Comparison of ENCODE assay signal across 26 mouse cellular contexts in genomic region chr6:88747296-88748040, GRCm38 (mm10). TPM values are rescaled to one million over a fixed set of nuclear protein-coding genes. Genes with fewer than 3 reads are reported as not detected.
DNase-seq lines count a peak whose midpoint lies in the region; ATAC-seq and TF ChIP-seq lines count a peak whose summit lies in the region.
"Had no signal": no experiment of that assay in that cellular context is flagged by ENCODE, and none has a peak within 500 bp of the region (broad histone marks: within the 10 kb centered on the region; RNA-seq: fewer than 3 reads in every experiment).

No protein-coding gene starts in this region.

- DNase-seq in midbrain, embryonic 11.5 days (ENCODE audit: low spot score, missing footprints) = peak; percentile 56
- no peak for DNase-seq in midbrain, postnatal 0 days (ENCODE audit: low spot score)
- no peak for DNase-seq in liver, embryonic 14.5 days (ENCODE audit: low read depth in 3 of 3, low spot score in 3 of 3)
- DNase-seq in kidney, postnatal 10 days = no peak
- no peak for DNase-seq in hindbrain, postnatal 0 days (ENCODE audit: low spot score)
- DNase-seq: adrenal gland, postnatal 25 days; cerebellum, adult 11 months; cerebellum, adult 9-11 months; gastrocnemius, adult 2 months; kidney, adult 11 months; kidney, postnatal 4 days; lung, embryonic 14.5 days; right cerebral cortex, postnatal 4 days; thymus, adult 18-20 months; thymus, postnatal 36 days had no signal

- H3K4me3 ChIP-seq in midbrain, embryonic 11.5 days (ENCODE audit: low read depth, low read length) = no peak overlapping the region
- H3K4me3 ChIP-seq in midbrain, postnatal 0 days (ENCODE audit: low read depth, low read length) = no peak overlapping the region
- H3K4me3 ChIP-seq in liver, embryonic 14.5 days (ENCODE audit: insufficient read depth in 1 of 2, low read depth in 2 of 2, low read length in 2 of 2) = no peak overlapping the region
- no peak overlapping the region for H3K4me3 ChIP-seq in forebrain, embryonic 13.5 days
- no peak overlapping the region for H3K4me3 ChIP-seq in hindbrain, postnatal 0 days (ENCODE audit: low read length)
- H3K4me3 ChIP-seq: forebrain, embryonic 10.5 days; gastrocnemius, adult 2 months; heart, embryonic 10.5 days; kidney, embryonic 15.5 days; limb, embryonic 13.5 days; midbrain, embryonic 15.5 days; myocyte; neural tube, embryonic 13.5 days; stomach, embryonic 15.5 days had no signal

- no peaks in the 10 kb centered on the region for H3K9me3 ChIP-seq in midbrain, embryonic 11.5 days (ENCODE audit: control insufficient read depth, low read length)
- no peaks in the 10 kb centered on the region for H3K9me3 ChIP-seq in midbrain, postnatal 0 days (ENCODE audit: low read length)
- no peaks in the 10 kb centered on the region for H3K9me3 ChIP-seq in liver, embryonic 14.5 days (ENCODE audit: control insufficient read depth, low read length)
- H3K9me3 ChIP-seq in forebrain, embryonic 13.5 days (replicated peaks) = no peaks in the 10 kb centered on the region
- no peaks in the 10 kb centered on the region for H3K9me3 ChIP-seq in hindbrain, postnatal 0 days (ENCODE audit: low read length)
- H3K9me3 ChIP-seq: forebrain, embryonic 10.5 days; heart, embryonic 10.5 days; kidney, embryonic 15.5 days; limb, embryonic 13.5 days; midbrain, embryonic 15.5 days; neural tube, embryonic 13.5 days; stomach, embryonic 15.5 days had no signal

- WGBS in midbrain, embryonic 11.5 days = 74% methylated on average over 12 of the region's 12 CpGs
- 78% methylated on average over 12 of the region's 12 CpGs for WGBS in midbrain, postnatal 0 days
- 67% methylated on average over 12 of the region's 12 CpGs for WGBS in liver, embryonic 14.5 days (ENCODE audit: insufficient replicate concordance)
- WGBS in forebrain, embryonic 13.5 days = 89% methylated on average over 12 of the region's 12 CpGs
- 83% methylated on average over 12 of the region's 12 CpGs for WGBS in hindbrain, postnatal 0 days

- TF ChIP-seq EP300 in liver, embryonic 14.5 days (IDR thresholded peaks at IDR 0.05; ENCODE audit: low read depth) = no peak

- H3K4me1 ChIP-seq in midbrain, embryonic 11.5 days (ENCODE audit: control insufficient read depth, insufficient read depth, low read length) = no peaks in the 10 kb centered on the region
- H3K4me1 ChIP-seq in midbrain, postnatal 0 days (ENCODE audit: insufficient read depth, low read length) = 0 out of 2 replicates have a peak, but pooled peaks cover under 1% of the 10 kb centered on the region
- H3K4me1 ChIP-seq in liver, embryonic 14.5 days (replicated peaks; ENCODE audit: control insufficient read depth in 2 of 2, insufficient read depth in 2 of 2, low read length in 1 of 2) = peaks cover 8 to 23% of the 10 kb centered on the region in 2 experiments
- H3K4me1 ChIP-seq in forebrain, embryonic 13.5 days = peaks cover 18% of the 10 kb centered on the region
- peaks cover 15% of the 10 kb centered on the region; the same call in 1 of the 2 replicates for H3K4me1 ChIP-seq in hindbrain, postnatal 0 days (ENCODE audit: insufficient read depth, low read length)

- H3K4me2 ChIP-seq in midbrain, embryonic 11.5 days = no peak overlapping the region
- H3K4me2 ChIP-seq in midbrain, postnatal 0 days (ENCODE audit: low read depth, low read length, poor library complexity, severe bottlenecking) = no peak overlapping the region
- H3K4me2 ChIP-seq in liver, embryonic 14.5 days (ENCODE audit: low read depth) = no peak overlapping the region
- H3K4me2 ChIP-seq in forebrain, embryonic 13.5 days = no peak overlapping the region
- H3K4me2 ChIP-seq in hindbrain, postnatal 0 days (ENCODE audit: low read depth, low read length) = no peak overlapping the region
- H3K4me2 ChIP-seq: kidney, embryonic 15.5 days; limb, embryonic 13.5 days; lung, embryonic 14.5 days; midbrain, embryonic 15.5 days; neural tube, embryonic 13.5 days; stomach, embryonic 15.5 days had no signal

- H3K27me3 ChIP-seq in midbrain, embryonic 11.5 days (ENCODE audit: control insufficient read depth, insufficient read depth, low read length) = no peaks in the 10 kb centered on the region
- H3K27me3 ChIP-seq in midbrain, postnatal 0 days (ENCODE audit: insufficient read depth, low read length) = no peaks in the 10 kb centered on the region
- no peaks in the 10 kb centered on the region for H3K27me3 ChIP-seq in liver, embryonic 14.5 days (ENCODE audit: control insufficient read depth, insufficient read depth, low read length)
- H3K27me3 ChIP-seq in forebrain, embryonic 13.5 days = no peaks in the 10 kb centered on the region
- H3K27me3 ChIP-seq in hindbrain, postnatal 0 days (ENCODE audit: insufficient read depth, low read length) = no peaks in the 10 kb centered on the region
- H3K27me3 ChIP-seq: kidney, embryonic 15.5 days; limb, embryonic 13.5 days; midbrain, embryonic 15.5 days; neural tube, embryonic 13.5 days; stomach, embryonic 15.5 days had no signal

- no peak overlapping the region for H3K9ac ChIP-seq in midbrain, embryonic 11.5 days (ENCODE audit: low read length)
- no peak overlapping the region for H3K9ac ChIP-seq in midbrain, postnatal 0 days (replicated peaks; ENCODE audit: low read length, poor library complexity, severe bottlenecking)
- no peak overlapping the region for H3K9ac ChIP-seq in liver, embryonic 14.5 days (replicated peaks)
- no peak overlapping the region for H3K9ac ChIP-seq in forebrain, embryonic 13.5 days
- H3K9ac ChIP-seq in hindbrain, postnatal 0 days (replicated peaks; ENCODE audit: low read length) = no peak overlapping the region
- H3K9ac ChIP-seq: kidney, embryonic 15.5 days; limb, embryonic 13.5 days; lung, embryonic 14.5 days; midbrain, embryonic 15.5 days; neural tube, embryonic 13.5 days; stomach, embryonic 15.5 days had no signal

- no peak for ATAC-seq in midbrain, embryonic 11.5 days (ENCODE audit: low FRiP score)
- no peak for ATAC-seq in midbrain, postnatal 0 days (ENCODE audit: low FRiP score)
- 0 out of 2 replicates have a peak, but pooled peaks have one; percentile 21 for ATAC-seq in liver, embryonic 14.5 days (ENCODE audit: insufficient read depth)
- ATAC-seq in megakaryocyte progenitor cell, adult 5-6 weeks (replicated peaks; ENCODE audit: poor library complexity) = peak; percentile 80
- ATAC-seq in forebrain, embryonic 13.5 days = no peak
- ATAC-seq in hindbrain, postnatal 0 days = no peak
- ATAC-seq: activated CD4-positive, CD25-positive, alpha-beta regulatory T cell, adult 4 months; midbrain, embryonic 15.5 days had no signal

- no peaks in the 10 kb centered on the region for H3K36me3 ChIP-seq in midbrain, embryonic 11.5 days (ENCODE audit: control insufficient read depth, insufficient read depth, low read length)
- H3K36me3 ChIP-seq in midbrain, postnatal 0 days (ENCODE audit: insufficient read depth, low read length) = no peaks in the 10 kb centered on the region
- H3K36me3 ChIP-seq in liver, embryonic 14.5 days (replicated peaks; ENCODE audit: control insufficient read depth, insufficient read depth, low read depth) = peaks cover 13% of the 10 kb centered on the region
- H3K36me3 ChIP-seq in forebrain, embryonic 13.5 days (ENCODE audit: poor library complexity, severe bottlenecking) = no peaks in the 10 kb centered on the region
- H3K36me3 ChIP-seq in hindbrain, postnatal 0 days (ENCODE audit: insufficient read depth, low read length) = no peaks in the 10 kb centered on the region
- H3K36me3 ChIP-seq: forebrain, embryonic 10.5 days; heart, embryonic 10.5 days; kidney, embryonic 15.5 days; limb, embryonic 13.5 days; midbrain, embryonic 15.5 days; neural tube, embryonic 13.5 days; stomach, embryonic 15.5 days had no signal

- no peak overlapping the region for H3K27ac ChIP-seq in midbrain, embryonic 11.5 days (ENCODE audit: low read depth, low read length)
- no peak overlapping the region for H3K27ac ChIP-seq in midbrain, postnatal 0 days (ENCODE audit: low read depth, low read length)
- no peak overlapping the region; the same call in 1 of the 2 replicates for H3K27ac ChIP-seq in liver, embryonic 14.5 days
- H3K27ac ChIP-seq in forebrain, embryonic 13.5 days = no peak overlapping the region
- no peak overlapping the region for H3K27ac ChIP-seq in hindbrain, postnatal 0 days
- H3K27ac ChIP-seq: forebrain, embryonic 10.5 days; gastrocnemius, adult 2 months; heart, embryonic 10.5 days; kidney, embryonic 15.5 days; limb, embryonic 13.5 days; midbrain, embryonic 15.5 days; neural tube, embryonic 13.5 days; stomach, embryonic 15.5 days had no signal

- TF ChIP-seq CTCF in midbrain, postnatal 0 days (IDR thresholded peaks at IDR 0.05) = no peak
- no peak for TF ChIP-seq CTCF in liver, embryonic 14.5 days (IDR thresholded peaks at IDR 0.05; ENCODE audit: low read depth)
- no peak for TF ChIP-seq CTCF in hindbrain, postnatal 0 days (IDR thresholded peaks at IDR 0.05; ENCODE audit: low read depth)

RNA-seq across cellular contexts. Expression of gene Mgll, which starts 23.3 kb away (rescaled TPM):
- polyA plus RNA-seq in midbrain, embryonic 11.5 days (2014; fragmentation: Nextera tagmentation; extraction: Ambion mirVana) = 1.7 and 2.8 TPM in 2 replicates
- 48.7 and 50.6 TPM in 2 replicates for total RNA-seq in midbrain, postnatal 0 days (2014; rRNA removed)
- polyA plus RNA-seq in midbrain, postnatal 0 days (2015; fragmentation: Nextera tagmentation; extraction: Ambion mirVana) = 62.3 and 75.3 TPM in 2 replicates
- polyA plus RNA-seq in liver, embryonic 14.5 days (2012; rRNA removed) = 14.8 and 17.0 TPM in 2 replicates
- 65.5 and 68.0 TPM in 2 replicates for polyA plus RNA-seq in liver, embryonic 14.5 days (2014; fragmentation: Nextera tagmentation; extraction: Ambion mirVana)
- 1.7 and 1.9 TPM in 2 replicates for total RNA-seq in megakaryocyte progenitor cell, adult 5-6 weeks (2015)
- total RNA-seq in megakaryocyte progenitor cell, adult 5-6 weeks (2017) = 1.6 and 2.7 TPM in 2 replicates
- 9.0 and 11.2 TPM in 2 replicates for polyA plus RNA-seq in forebrain, embryonic 13.5 days (2015; fragmentation: Nextera tagmentation; extraction: Ambion mirVana)
- total RNA-seq in hindbrain, postnatal 0 days (2014; rRNA removed) = 105 and 126 TPM in 2 replicates
- 148 and 158 TPM in 2 replicates for polyA plus RNA-seq in hindbrain, postnatal 0 days (2015; fragmentation: Nextera tagmentation; extraction: Ambion mirVana)

Comparison
In these comparisons a context has a peak if more than half of its experiments do, and no peak if none do; other contexts are left out.
1. ATAC-seq: peak in liver, embryonic 14.5 days (single experiment) and megakaryocyte progenitor cell, adult 5-6 weeks (single experiment); none in midbrain, embryonic 11.5 days (single experiment), midbrain, postnatal 0 days (single experiment), forebrain, embryonic 13.5 days (single experiment) and hindbrain, postnatal 0 days (single experiment).